Mouse (Mus musculus) kidney, adult 8-10 months (tissue): ENCODE results near the gene Cald1.

Source experiments
- DNase-seq, 2 experiments: peaks; one replicate each; pipeline ENCODE4 v3.0.0; 2022

Cald1 gene

DNA sequence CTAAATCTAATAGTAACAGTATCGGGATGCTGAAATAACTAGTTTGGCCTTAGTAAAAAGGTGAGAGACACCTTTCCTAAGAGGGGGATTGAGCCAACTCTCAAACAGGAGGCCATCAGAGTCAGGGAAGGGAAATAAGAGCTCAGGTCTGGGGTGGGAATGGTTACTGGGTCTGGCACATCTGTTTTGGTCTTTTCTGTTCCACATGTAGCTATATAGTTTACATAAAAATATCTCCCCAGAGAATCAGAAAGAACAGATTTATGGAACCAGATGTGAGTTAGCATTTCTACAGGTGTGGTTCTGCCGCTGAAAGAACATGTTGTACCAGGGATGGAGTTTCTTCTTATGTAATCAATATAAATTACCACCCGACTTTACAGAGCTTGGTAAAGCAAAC is 17.1 kb downstream of the Cald1 start:
- DNase-seq, result no peak

DNA sequence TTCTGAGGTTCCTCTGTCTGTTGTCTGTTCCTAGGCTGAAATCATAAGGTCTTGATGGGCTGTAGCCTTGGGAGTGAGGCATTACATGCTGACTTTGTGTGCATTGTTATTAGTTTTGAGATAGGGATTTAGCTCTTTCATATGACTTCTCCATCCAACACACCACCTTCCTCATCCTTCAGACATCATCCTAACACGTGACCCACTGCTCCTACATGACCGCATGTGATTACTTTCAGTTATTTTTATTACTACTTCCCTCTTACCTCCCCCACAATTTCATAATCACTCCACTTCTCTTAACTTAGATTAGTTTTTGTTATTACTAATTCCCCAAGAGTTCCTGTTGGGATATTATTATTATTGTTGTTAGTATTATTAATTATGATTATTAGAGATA is 21.2 kb downstream of the Cald1 start:
- DNase-seq, result no peak

DNA sequence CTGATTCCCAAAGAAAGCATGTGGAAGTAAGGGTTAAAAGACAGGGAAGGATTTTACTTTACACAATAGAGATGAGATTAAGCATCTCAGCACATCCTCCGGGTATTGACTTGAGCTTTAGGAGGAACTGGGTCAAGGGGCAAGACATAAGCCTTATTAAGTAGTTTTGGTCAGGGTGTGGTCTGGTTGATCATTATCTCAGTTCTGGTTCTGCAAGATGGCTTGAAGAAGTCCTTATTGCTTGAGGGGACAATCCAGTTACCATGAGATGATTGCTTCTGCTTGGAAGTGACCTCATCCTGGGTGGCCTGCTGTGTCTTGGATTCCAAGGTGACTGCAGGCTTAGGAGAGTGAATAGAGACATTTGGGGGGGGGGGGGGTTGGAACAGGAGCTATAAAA is 21.9 kb downstream of the Cald1 start:
- no peak for DNase-seq

DNA sequence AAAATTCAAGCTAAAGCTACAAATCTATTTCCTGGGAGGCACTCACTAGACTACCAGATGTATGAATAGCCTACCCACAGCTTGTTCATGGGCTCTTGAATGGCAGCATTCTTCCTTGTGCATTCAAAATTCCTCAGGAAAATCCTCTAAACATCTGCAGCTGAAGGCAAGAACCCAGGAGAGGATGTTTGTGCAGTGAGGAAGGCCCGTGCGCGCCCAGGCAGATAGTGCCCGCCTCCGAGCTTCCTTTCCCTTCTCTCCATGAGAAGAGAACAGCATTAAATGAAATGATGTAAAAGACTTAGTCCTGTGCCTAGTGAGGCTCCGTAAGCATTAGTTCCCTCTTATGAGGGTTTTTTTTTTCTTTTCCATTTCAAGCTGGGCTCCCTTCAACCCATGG is 24.6 kb downstream of the Cald1 start:
- no peak for DNase-seq

DNA sequence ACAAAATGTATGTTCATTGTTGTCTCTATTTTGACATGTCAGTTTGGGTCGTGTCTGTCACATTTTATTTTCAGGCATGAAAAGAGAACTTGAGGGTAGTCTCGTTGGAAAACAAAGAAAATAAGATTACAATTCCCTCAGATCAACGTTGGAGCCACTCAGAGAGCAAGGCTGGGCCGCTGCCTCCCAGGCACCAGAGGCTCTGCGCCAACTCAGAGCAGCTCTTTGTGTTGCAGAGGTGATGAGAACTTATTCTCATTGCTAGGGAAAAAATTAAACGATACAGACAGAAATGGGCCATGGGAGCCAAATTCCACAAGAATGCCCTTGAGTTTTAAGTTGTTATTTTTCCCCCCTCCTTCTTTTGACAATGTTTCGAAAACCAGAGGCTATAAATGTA is 25.0 kb downstream of the Cald1 start:
- no peak for DNase-seq

DNA sequence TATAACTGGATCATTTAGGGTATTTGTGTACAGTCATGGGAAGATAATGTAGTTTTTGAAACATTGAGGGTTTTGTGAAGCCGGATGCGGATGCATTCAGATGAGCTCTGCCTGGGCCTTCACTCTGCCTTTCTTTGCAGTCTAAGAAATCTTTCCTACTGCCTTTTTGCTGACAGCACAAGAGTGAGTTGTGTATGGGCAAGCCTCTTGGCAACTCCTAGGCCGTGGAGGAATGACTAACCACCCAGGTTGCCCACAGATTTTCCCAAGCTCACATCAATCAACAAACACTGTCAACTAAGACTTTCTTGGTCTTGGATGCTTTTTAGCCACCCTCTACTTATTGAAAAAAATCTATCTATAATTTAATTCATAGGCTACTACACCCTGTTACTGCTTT is 26.2 kb downstream of the Cald1 start:
- DNase-seq, result no peak

DNA sequence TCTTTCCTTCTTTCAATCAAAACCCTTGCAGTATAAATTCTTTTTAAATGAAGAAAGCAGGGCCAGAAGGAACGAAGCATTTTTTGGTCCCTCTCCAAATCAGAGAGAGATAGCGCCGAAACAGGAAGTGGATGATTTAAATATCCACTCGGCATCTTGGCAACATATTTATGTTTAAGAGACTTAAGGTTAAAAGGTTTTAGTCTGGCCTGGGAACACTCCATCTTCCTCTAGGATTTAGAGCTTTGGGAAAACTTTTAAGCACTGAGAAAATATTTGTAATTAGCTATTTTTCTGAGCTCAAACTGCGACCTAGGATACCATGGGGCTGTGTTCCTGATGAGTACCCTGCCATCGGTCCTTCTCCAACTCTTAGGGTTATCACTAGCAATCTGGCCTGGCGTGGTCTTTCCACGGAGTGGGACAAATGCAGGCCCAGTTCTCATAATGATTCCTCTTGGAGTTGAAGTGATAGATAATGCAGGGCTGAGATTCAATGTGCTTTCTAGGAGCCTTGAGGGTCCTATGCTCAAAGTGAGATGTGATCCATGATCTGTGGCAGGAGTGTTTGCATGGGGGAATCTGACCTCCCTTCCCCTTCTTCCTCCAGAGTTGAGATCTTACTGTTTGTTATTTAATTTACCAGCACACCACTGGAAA is 28.4 kb downstream of the Cald1 start:
- DNase-seq, result peak in 1 of 2 experiments; percentile 27

DNA sequence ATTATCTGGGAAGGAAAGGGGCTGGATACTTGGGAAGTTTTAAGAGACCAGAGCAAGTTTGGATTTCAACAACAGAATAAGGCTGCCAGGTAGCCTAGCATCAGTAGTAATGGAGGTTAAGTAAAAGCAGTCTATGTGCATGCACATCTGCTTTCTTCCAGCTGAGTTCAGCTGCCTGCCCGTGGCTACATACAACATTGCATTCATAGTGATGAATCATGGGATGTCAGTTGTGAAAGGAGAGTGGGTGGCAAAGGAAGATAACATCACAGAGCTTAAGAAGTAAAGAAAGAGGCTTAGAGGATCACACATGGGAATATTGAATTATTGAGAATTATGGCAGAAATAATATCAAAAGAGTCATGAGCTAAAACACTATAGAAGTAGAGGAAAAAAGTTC is 29.8 kb downstream of the Cald1 start:
- DNase-seq, result no peak

DNA sequence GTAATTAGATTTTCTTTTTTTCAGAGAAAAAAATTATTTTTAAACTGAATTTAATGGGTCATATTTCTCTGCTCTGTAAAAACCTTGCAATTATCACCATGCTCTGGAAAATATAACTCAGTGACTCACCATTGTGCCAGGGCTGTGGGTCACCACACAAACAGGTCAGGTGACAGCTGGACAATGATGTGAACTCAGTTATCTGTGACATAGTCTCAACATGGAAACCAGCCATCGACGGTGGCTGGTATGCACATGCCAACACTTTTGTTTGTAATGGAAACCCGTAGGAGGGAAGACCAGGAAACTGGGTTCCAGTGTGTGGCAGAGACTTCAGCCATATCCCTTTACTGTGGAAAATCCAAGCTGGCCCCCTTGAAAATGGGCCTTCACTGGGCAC is 35.5 kb downstream of the Cald1 start:
- no peak for DNase-seq

DNA sequence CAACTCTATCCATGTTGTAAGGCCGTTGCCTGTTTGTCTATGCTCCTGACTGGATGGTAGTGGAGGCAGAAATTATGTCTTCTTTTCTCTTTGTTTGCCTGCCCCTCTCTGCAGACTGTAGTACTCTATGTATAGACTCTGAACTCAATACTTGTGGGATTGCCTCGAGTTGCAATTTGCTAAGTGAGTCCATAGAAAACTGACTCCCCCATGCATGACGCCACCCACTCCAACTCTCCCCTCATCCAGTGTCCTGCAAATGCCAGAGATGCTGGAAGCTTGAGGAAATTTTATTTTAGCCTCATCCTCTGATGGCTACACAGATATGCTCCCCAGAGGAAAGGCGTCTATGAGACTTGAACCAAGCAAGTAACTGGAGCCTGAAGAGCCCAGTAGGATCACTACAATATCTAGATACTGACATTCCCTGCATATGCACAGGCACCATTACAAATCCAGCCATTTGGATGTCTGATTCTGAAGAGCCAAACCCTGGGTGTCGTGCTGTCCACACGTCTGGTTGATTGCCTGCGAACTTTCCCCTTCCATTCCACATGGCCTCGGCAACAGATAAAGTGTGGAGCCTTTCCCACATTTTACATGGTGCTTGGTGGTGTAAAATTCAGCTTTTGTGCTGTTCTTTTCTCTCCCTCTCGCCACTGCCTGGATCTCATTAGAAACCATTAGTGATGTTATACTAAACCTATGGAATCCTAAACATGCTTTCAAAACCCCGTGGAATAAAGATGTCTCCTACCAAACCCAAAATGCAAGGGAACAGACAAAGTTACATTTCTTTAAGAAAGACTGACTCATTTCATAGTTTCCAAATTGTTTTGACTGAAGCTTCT is 39.5 kb downstream of the Cald1 start:
- DNase-seq, result no peak

DNA sequence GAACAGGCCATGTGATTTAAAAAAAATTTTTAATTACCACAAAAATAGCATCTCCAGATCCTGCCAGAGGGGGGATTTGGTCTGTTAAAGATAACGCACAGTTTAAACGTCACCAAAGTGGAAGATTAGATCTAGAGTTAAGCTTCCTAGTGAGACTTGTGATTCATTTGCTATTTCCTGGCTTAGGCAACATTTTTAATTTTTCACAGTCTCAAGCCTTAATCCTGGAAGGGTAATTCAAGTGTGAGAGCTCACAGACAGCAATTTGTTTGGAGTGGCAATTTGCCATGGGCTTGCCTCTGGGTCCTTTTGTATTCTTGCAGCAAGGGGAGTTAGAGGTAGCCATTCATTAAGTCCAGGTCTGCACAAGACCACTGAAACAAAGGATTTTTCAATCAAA is 40.4 kb downstream of the Cald1 start:
- peak; percentile 39 to 58 for DNase-seq

DNA sequence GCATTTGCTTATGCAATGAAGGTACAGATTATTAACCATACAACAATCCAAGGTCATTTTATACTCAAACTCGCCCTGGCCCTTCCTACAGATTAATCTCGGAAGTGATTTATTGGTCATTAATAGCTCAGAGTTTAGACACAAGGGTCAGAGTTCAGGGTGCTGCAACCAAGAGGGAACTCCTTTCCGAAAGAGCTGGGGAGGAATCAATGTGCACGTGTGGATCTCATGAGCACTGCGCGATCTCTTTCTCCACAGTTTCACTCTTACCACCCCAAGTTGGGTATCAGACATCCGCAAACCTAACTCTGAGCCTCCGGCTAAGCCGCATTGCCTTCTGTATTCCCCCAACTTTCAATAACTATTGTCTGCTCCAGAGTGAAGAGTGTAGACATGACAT is 41.9 kb downstream of the Cald1 start:
- DNase-seq, result no peak

DNA sequence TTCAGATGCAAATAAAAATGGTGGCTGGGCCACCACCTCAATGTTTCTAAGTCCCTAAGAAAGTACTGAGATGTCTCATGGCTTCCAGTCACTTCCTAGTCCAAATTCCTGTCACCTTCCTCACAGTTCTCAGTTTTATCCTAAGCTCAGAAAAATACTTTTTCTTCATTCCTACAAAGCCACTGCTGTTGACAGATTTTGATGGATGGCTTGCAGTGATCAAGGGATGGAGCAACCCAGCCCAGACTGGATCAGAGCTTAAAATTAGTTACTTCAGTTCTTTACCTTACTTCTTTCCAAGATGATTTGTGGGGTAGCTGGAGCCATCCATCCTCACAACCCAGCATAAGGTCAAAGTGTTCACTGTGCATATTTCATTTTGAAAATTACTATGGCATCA is 42.8 kb downstream of the Cald1 start:
- DNase-seq, result no peak

DNA sequence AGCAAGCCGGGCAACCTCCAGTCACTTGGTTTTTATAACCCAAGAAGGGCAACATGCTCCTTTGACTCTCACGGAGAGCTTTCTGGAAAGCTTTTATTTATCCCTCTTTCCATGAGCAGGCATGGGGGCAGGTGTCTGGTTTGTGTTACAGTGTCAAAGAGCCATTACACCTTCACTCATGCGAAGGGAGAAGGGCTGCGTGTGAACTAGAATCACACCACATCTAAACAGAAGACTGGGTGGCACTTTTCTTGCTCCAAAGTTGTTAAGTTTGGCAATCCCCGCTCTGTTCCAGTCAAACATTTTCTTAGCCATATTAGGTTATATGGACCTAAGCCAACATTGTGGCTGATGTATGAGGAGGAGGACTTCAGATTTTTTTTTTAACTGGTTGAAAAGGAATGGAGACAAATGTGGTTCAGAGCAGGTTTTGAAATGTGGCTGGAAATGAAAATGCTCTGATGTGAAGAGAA is 43.8 kb downstream of the Cald1 start:
- DNase-seq, result no peak

DNA sequence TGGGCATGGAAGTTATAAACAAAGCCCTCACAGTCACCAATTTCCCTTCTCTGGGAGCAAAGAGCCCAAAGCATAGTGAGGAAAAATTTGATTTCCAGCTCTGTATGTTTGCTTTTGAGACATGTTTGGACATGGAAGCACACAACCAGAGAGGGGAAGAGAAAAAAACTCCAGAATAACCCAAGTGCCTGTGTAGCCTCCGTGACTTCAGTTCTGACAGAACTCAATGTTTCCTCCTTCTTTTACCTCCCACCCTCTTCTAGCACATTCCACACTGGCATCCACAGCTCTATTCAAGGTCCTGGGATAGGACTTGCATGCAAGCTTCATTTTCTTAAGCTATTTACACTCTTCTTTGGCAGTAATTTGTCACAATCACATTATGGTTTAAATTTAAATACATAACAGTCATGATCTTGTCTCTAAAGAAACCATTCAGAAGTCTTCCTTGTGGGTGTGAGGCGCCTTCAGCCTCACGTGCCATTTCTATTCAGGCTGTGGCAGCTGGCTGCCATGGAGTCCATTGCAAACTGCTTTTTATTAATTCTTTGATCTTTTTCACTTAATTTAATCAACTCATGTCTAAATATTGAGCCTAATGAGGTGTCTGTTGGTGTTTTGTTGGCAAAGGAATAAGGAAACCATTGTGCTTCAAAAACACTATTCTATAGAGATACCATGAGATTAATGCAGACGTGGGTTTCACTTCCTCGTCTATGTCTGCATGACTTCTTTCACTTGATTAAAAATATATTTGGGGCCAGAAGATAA is 49.9 kb downstream of the Cald1 start:
- DNase-seq, result no peak

DNA sequence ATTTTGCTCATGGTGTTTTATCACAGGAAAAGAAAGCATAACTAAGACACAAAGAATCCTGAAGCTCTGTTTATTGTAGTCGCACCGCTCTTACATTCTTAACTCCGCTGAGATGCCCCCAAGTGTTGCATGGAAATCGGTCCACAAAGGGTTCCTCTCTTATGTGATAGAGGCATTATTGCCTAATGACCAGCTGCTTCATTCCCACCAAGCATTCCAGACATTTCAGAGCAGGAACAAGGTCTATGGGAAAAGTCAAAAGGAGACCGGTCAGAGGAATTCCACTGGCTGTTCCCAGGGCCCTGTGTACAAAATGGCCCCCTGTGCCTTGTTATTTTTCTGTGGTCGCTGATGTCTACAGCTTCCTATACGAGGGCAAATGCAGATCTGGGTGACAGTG is 53.0 kb downstream of the Cald1 start:
- DNase-seq, result no peak

DNA sequence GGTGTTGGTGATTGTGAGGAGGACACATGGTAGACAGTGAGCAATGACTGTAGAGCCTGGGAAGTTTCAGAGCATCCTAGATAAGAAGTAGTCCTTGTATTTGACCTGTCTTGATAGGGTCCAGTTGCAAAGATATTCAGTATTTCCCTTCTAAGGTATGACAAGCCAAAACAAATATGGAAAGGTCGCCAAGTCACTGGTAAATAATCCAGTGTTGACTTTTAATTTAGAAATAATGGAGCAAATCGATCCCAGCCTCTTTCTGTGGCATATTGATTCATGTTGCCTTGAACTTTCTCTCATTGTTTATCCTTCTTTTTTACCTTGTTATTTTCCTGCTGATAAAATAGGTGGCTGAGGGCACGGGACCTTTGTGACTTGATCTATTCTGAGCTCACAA is 57.4 kb downstream of the Cald1 start:
- no peak for DNase-seq

DNA sequence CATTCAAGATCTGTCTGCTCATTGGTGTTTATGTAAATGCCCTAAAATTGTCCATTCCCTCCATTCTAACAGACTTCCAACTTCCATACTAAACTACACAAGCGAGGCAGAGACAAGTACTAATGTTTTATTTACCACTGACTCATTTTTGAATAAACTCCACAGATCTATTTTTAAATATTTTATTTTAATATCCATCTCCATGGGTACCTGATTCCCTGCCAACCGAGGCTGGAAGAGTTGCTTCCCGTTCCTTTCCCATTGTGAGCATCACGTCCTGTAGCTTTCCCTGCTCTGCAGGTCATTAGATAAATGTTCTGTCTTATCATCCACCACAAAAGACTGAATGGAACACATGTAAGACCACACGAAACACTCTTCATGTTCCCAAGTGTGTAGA is 60.5 kb downstream of the Cald1 start:
- DNase-seq, result no peak

DNA sequence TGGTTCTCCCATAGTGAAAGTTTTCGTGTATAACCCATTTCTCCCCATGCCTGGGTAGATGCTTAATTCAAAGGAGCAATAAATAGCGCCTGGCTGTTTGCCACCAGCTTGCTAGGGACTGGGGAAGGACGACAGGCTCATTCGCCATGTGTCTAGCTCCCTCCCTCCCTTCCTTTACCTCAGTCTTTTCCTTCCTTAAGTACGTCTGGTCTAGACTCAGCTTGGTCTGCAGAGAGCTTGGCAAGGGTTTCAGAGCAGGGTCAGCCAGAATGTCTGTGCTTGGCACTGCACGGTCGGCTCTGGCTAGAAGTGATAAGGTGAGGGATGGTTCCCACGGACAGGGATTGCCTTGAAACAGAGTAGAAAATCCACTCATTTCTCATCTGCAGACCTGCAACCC is 62.4 kb downstream of the Cald1 start:
- no peak for DNase-seq

DNA sequence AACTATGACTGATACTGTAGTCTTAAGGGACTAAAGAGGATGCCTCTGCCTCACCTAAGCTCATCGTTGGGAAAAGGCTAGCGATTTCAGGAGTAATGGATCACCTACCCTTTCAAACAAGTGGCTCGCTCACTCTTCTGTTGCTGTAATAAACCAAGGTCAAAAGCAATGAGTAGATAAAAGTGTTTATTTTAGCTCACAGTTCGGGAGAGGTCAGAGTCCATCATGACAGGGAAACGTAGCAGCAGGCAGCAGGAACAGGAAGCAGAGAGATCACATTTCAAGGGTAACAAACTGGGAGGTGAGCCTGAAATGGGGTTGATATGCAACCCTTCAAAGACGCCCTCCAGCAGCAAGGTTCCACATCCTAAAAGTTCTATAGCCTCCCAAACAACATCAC is 64.3 kb downstream of the Cald1 start:
- DNase-seq, result no peak

DNA sequence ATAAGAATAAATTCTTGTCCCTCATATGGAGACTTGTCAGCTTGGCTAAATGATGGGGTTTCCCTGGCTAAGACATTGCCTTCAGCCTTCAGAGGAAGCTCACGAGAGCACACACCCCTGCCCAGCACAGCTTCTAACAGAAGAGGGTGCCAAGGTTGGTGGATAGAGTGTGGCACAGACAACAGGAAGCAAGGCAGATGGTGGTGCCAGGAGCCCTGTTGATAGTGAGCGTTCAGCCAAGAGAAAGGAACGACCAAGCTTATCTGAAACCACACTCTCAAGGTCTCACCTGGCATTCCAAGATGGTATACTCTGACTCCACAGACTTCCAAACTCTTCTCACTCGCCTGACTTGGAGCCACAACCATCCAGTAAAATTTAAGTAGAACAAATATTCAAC is 66.0 kb downstream of the Cald1 start:
- DNase-seq, result no peak

DNA sequence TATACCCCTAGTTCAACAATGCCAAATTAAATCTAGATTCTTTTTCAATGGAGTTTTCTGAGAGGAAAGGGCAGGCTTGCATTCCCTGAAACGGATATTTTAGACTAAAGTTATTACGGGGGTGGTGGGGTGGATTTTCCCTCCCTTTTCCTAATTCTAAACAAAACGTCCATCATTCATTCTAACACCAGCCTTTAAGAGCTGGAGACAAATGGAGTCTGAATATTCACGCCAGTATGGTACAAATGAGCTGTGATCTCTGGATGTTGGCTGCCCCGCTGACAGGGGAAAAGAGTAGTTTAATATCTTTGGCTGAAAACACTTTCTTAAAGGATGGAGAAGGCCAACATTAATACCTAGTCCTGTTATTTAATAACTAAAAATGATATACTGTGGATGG is 66.4 kb downstream of the Cald1 start:
- DNase-seq, result no peak

DNA sequence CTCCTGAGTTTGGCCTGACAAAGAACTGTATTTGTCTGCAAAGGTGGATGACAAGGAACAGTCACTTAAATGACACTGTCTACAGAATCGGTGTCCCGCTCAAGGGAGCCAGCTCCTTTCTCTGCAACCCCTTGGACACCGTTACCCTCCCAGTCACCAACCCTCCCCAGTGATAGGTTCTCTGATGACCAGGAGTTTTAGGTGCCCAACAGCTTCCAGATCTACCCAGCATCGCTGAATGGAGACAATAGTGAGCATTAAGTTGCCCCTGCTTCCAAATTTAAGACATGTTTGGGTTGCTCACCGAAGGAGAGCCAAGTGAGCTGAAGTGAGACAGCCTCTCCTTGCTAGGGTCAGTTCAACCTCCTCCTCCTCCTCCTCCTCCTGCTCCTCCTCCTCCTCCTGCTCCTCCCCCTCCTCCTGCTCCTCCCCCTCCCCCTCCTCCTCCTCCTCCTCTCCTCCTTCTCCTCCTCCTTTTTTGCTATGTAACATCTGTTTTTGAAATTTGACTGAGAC is 70.5 kb downstream of the Cald1 start:
- DNase-seq, result no peak

DNA sequence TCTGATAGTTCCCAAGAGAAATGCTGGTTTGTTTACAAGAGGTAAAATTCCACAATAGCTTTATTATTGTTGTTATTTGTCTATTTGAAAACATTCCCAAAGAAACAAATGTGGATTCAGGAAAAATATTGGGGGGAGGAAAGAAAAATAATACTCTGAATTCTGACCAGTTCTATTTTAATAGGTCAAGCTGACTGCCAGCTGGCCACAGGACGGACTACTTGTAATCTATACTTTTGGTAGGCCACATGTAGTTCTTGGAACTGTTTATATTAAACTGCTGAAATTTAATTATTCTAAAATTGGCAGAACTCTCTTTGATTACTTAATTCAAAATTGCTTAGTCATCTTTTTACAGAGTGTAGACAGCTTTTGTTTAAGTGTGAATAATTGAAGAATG is 73.1 kb downstream of the Cald1 start:
- DNase-seq, result no peak
